Mouse (Mus musculus): ENCODE results near the gene Ldb2. TPM values are rescaled to one million over a fixed set of nuclear protein-coding genes. Genes with fewer than 3 reads are reported as not detected.

Ldb2 gene
- total RNA-seq (2021): 10 to 100 TPM; 44.2 to 47.7 TPM
- long read RNA-seq, experiment 1, transcript Ldb2-201 (8 exons, 2,418 nt): major isoform, 8 of 27 reads
- long read RNA-seq, experiment 1, partial matches to known transcripts: 2 of 27 reads
- long read RNA-seq, experiment 1, other reads (novel, unspliced or antisense): 12 of 27 reads
- long read RNA-seq, experiment 2, transcript Ldb2-201 (8 exons, 2,418 nt): major isoform, 9 of 26 reads
- long read RNA-seq, experiment 2, partial matches to known transcripts: 2 of 26 reads
- long read RNA-seq, experiment 2, other reads (novel, unspliced or antisense): 11 of 26 reads

DNA sequence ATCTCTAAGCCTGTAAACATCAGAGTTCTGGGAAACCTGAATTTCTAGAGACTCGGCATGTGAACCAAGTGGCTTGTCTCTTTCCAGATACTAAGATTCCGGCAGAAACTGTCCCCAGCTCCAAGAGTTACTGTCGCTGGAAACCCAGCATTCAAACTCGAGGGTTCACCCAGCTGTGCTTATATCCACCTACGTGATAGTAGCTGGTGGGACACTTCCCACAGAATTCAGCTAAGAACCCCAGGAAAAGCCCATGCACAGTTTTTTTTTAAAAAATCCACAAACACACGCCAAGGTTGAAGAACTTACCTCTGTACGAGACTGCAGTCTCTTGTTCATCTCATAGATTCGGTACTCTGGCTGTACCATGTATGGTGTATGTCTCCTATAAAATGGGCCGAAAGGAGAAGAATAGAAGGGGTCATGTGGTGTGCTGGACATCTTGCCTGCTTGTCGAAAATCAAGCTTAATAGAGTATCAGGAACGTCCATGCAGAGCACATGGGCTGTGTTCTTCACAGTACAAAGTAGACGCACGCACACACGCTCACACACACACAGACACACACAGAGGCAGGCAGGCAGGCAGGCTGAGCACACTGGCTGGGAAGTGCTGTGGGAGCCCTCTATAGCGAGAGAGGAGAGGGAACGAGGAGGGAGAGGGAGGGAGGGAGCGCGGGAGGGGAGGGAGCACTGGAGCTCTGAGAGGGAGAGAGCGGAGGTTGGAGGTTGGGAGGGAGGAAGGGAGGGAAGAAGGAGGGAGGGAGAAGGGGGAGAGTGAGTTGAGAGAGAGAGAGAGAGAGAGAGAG, at the start of gene Ldb2:
Gene Ldb2 (minus strand): TSS at position 628 of the 808 bp plus-strand sequence.
- TF ChIP-seq CTCF (conservative IDR thresholded peaks at IDR 0.05): no peak
- H3K27ac ChIP-seq: peak within 1 kb of the TSS; percentile 77
- H3K4me3 ChIP-seq: peak within 1 kb of the TSS; percentile 63
- peak; percentile 54 to 56 for DNase-seq (ENCODE audit: low spot score in 2 of 2)

DNA sequence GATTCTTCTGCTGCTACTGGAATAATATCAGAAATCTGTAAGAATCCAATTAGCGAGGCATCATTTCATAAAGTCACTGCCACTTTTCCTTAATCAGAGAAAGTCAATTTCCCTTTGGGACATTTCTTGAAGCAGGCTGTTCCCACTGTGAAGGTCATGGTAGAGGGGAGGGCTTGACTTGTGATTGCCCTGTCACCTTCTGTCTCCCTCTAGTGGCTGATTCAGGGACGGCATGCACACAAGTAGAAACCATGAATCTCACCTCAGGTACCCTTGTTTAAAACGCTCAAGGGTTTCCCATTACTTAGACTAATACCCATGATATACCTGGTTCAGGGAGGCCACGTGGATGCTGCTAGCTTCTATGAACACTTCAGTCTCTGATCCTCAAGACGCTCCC, 31.8 kb upstream of the Ldb2 start:
- TF ChIP-seq CTCF (conservative IDR thresholded peaks at IDR 0.05): peak; percentile 82
- no peak overlapping the region for H3K4me3 ChIP-seq
- DNase-seq (ENCODE audit: low spot score in 2 of 2): peak in 1 of 2 experiments; percentile 32
- no peak overlapping the region for H3K27ac ChIP-seq

- H3K4me3 ChIP-seq: no peak overlapping the region
- no peak overlapping the region for H3K27ac ChIP-seq
- DNase-seq (ENCODE audit: low spot score in 2 of 2): no peak
- no peak for TF ChIP-seq CTCF (conservative IDR thresholded peaks at IDR 0.05)
These were observed 16.0 kb upstream of the Ldb2 start for GRCm38 (mm10) chr5:44815506-44815905.

GRCm38 (mm10) chr5:44805960-44806359, 6.5 kb upstream of the Ldb2 start:
- Histone ChIP-seq H3K27ac (no peak overlapping the region), H3K4me3 (no peak overlapping the region)
- no peak for DNase-seq (ENCODE audit: low spot score in 2 of 2)
- no peak for TF ChIP-seq CTCF (conservative IDR thresholded peaks at IDR 0.05)

DNA sequence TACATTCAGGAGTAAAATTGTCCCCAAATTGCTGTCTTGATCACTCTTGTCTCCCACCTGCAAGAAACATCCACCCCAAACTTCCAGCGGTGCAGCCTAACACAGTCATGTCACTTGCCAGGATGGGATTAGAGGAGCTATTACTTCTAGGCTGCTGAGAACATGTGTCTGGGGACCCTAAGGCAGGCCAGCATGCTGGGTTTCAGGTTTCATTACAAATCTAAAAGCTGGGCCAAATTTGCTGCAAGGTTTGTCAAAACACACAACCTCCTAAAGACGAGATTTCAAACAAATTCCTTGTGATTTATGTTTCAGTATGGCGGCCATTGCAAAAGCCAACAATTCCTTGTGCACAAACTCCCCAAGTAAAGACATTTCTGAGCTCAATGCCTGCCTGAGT, 1.6 kb upstream of the Ldb2 start:
- no peak for DNase-seq (ENCODE audit: low spot score in 2 of 2)
- no peak for TF ChIP-seq CTCF (conservative IDR thresholded peaks at IDR 0.05)
- H3K27ac ChIP-seq: no peak overlapping the region
- H3K4me3 ChIP-seq: no peak overlapping the region

DNA sequence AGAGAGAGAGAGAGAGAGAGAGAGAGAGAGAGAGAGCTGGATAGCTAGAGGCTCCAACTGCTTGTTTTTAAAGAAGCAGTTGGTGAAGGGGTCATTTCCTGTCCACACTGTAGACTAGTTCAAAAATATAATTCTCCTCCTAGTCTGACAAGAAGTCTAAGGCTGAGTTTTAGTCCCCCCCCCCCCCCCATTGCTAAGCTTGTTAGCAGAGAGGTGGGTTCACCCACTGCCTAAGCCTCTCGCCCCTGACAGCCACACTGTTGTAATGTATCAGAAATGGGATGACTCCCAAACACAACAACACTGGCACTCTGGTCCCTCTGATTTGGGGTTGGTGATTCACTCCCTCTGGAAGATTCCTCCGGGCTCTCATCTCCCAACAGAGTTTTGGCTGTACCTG, 381 bp upstream of the Ldb2 start:
- no peak for TF ChIP-seq CTCF (conservative IDR thresholded peaks at IDR 0.05)
- no peak for DNase-seq (ENCODE audit: low spot score in 2 of 2)
- H3K4me3 ChIP-seq: no peak overlapping the region
- no peak overlapping the region for H3K27ac ChIP-seq

DNA sequence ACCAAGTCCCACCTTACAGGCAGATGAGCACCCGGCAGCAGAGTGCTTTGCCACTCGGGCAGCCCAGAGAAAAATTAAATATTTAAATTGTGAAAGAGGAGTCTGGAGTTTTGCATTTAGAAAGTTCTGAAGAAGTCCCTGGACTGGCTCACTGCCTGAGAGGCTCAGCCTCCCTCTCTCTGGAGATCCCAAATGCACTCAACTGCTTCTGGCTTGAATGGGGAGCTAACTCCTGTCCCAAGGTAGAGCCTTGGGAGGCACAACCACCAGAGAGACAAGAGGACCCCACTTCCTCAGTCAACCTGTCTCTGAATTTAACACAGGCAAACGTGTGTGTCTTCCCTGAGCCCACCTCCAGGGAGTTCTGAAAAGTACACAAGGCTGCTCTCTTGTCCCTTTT, 987 bp downstream of the Ldb2 start:
- no peak for TF ChIP-seq CTCF (conservative IDR thresholded peaks at IDR 0.05)
- DNase-seq (ENCODE audit: low spot score in 2 of 2): no peak
- H3K4me3 ChIP-seq: peak overlapping the region; percentile 63
- peak overlapping the region; percentile 77; the same call in 1 of the 2 replicates for H3K27ac ChIP-seq

DNA sequence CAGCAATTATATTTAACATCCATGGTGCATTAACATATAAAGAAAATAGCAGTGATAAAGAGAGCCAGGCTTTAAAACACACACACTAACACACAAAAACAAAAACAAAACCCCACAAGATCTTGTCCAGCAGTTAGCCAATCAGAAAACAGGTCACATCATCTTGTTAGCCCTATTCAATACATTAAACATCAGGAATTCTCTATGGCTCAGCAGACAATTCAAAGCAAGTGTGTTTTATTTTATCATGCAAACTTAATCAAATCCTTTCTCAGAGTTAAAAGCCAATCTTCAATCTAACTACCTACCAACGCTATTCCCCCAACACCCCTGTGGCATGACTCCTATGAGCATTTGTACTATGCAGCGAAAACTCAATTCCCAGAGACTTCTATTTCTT, 1.4 kb downstream of the Ldb2 start:
- TF ChIP-seq CTCF (conservative IDR thresholded peaks at IDR 0.05): no peak
- DNase-seq (ENCODE audit: low spot score in 2 of 2): no peak
- H3K27ac ChIP-seq: peak overlapping the region; percentile 77; the same call in 1 of the 2 replicates
- H3K4me3 ChIP-seq: peak overlapping the region; percentile 63

DNA sequence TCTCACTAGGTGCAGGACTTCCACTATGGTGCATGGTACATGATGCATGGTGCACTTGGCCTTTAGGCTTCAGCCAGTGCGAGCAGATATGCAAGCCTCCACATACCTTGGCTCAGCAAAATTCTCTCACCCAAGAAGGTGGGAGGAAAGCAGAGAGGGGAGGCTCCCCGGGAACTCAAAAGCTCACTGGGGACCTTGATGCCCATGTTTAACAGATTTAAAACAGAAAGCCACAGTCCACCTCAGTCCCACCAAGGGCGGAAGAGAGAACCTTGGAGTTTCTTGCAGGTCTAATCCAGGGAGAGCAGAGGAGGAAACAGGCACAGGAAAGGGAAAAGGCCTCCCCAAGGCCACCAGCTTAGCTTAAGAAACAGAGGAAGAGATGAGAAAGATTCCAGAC, 14.9 kb downstream of the Ldb2 start:
- TF ChIP-seq CTCF (conservative IDR thresholded peaks at IDR 0.05): no peak
- no peak overlapping the region for H3K4me3 ChIP-seq
- no peak for DNase-seq (ENCODE audit: low spot score in 2 of 2)
- H3K27ac ChIP-seq: peak overlapping the region; percentile 43; the same call in 1 of the 2 replicates

GRCm38 (mm10) chr5:44779340-44779739, 20.1 kb downstream of the Ldb2 start:
- no peak for DNase-seq (ENCODE audit: low spot score in 2 of 2)
- TF ChIP-seq CTCF (conservative IDR thresholded peaks at IDR 0.05): no peak
- no peak overlapping the region for H3K4me3 ChIP-seq
- H3K27ac ChIP-seq: no peak overlapping the region

DNA sequence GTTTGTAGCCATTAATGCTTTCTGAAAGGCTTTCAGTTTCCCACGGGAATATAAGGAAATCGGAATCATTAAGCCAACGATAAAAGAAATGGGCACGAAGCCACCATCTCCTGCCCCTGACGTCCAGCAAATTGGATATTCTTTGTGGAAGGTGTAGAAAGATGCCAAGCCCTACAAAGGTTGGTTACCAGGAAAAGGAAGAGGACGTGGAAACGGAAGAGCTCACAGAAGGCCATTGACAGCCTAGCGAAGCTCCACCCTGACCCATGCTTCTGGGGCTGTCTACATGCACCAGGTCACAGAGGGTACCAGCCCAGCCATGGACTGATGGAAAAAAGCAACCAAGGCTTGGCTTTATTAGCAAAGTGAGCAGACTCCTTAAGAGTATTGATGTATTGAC, 31.0 kb downstream of the Ldb2 start:
- no peak for TF ChIP-seq CTCF (conservative IDR thresholded peaks at IDR 0.05)
- no peak overlapping the region for H3K27ac ChIP-seq

GRCm38 (mm10) chr5:44764911-44765310, 34.6 kb downstream of the Ldb2 start:
- H3K27ac ChIP-seq: no peak overlapping the region
- DNase-seq (ENCODE audit: low spot score in 2 of 2): no peak
- TF ChIP-seq CTCF (conservative IDR thresholded peaks at IDR 0.05): no peak
- H3K4me3 ChIP-seq: no peak overlapping the region

More for the DNA sequence above, 31.0 kb downstream of the Ldb2 start:
- H3K4me3 ChIP-seq: no peak overlapping the region
- no peak for DNase-seq (ENCODE audit: low spot score in 2 of 2)

DNA sequence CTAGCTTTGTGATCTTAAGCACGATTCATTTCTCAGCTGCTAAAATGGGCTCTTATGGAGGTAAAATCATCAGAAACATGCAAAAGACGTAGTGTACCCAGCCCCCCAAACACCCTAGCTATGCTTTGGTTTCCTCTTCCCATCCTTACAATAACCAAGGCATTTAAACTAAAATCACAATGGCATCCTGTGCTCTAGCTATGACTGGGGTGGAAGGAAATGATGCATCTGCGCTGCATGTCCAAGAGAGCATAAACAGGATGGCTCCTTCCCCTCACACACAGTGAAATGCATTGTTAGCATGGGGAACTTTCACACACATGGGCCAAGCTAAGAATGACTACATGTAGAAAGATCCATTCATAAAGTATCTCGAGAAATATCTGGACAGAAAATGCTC, 40.3 kb downstream of the Ldb2 start:
- no peak for DNase-seq (ENCODE audit: low spot score in 2 of 2)
- no peak overlapping the region for H3K4me3 ChIP-seq

More for the DNA sequence above, 40.3 kb downstream of the Ldb2 start:
- no peak overlapping the region for H3K27ac ChIP-seq
- no peak for TF ChIP-seq CTCF (conservative IDR thresholded peaks at IDR 0.05)

Data from layer of hippocampus, adult 2 months (tissue).